In genomic region chr2:5613651-5614307, GRCm38 (mm10) we compare ENCODE assay signal across 8 mouse cellular contexts.
DNase-seq lines count a peak whose midpoint lies in the region; ATAC-seq and TF ChIP-seq lines count a peak whose summit lies in the region.

No protein-coding gene starts in this region.

- no peak for TF ChIP-seq POLR2A in brain, embryonic 14.5 days (IDR thresholded peaks at IDR 0.05; ENCODE audit: borderline replicate concordance, extremely low read depth, insufficient read depth, insufficient read length, poor library complexity, severe bottlenecking)

- no peak for TF ChIP-seq CTCF in brain, embryonic 14.5 days (IDR thresholded peaks at IDR 0.05; ENCODE audit: borderline replicate concordance, extremely low read depth, insufficient read depth, insufficient read length)

- H3K36me3 ChIP-seq in heart, embryonic 13.5 days: no peaks in the 10 kb centered on the region
- H3K36me3 ChIP-seq in midbrain, embryonic 16.5 days (ENCODE audit: control insufficient read depth, insufficient read depth, low read length): no peaks in the 10 kb centered on the region

- WGBS in heart, embryonic 13.5 days: 48% methylated on average over 12 of the region's 12 CpGs
- WGBS in midbrain, embryonic 16.5 days: 24% methylated on average over 12 of the region's 12 CpGs

- no peak overlapping the region for H3K4me3 ChIP-seq in heart, embryonic 13.5 days
- no peak overlapping the region for H3K4me3 ChIP-seq in midbrain, embryonic 16.5 days (ENCODE audit: low read depth, low read length)

- peaks cover 48% of the 10 kb centered on the region for H3K4me1 ChIP-seq in heart, embryonic 13.5 days
- H3K4me1 ChIP-seq in midbrain, embryonic 16.5 days (ENCODE audit: control insufficient read depth, insufficient read depth, low read length): peaks cover 14% of the 10 kb centered on the region

- DNase-seq in adrenal gland, postnatal 10 days: peak; percentile 10
- no peak for DNase-seq in adrenal gland, adult 8-10 months
- peak; percentile 67 for DNase-seq in brain, embryonic 14.5 days (ENCODE audit: low read depth)
- DNase-seq in kidney, postnatal 14 days: peak; percentile 47
- DNase-seq in thymus, postnatal 36 days: peak; percentile 52 to 67
- DNase-seq in cerebellum, postnatal 10 days: no peak

- peak overlapping the region; percentile 9 for H3K4me2 ChIP-seq in heart, embryonic 13.5 days
- H3K4me2 ChIP-seq in midbrain, embryonic 16.5 days (ENCODE audit: low read length): 0 out of 2 replicates have a peak overlapping the region, but pooled peaks have one; percentile 3

- peak; percentile 54 for ATAC-seq in heart, embryonic 13.5 days (ENCODE audit: extremely low read depth, insufficient number of reproducible peaks, low FRiP score, low TSS enrichment)
- ATAC-seq in midbrain, embryonic 16.5 days: peak; percentile 52; the same call in 1 of the 2 replicates

- no peaks in the 10 kb centered on the region for H3K27me3 ChIP-seq in heart, embryonic 13.5 days (replicated peaks)
- H3K27me3 ChIP-seq in midbrain, embryonic 16.5 days (ENCODE audit: control insufficient read depth, insufficient read depth, low read depth, low read length): no peaks in the 10 kb centered on the region

- H3K9me3 ChIP-seq in heart, embryonic 13.5 days: no peaks in the 10 kb centered on the region
- no peaks in the 10 kb centered on the region for H3K9me3 ChIP-seq in midbrain, embryonic 16.5 days (replicated peaks; ENCODE audit: control insufficient read depth, low read length, poor library complexity, severe bottlenecking)

- no peak overlapping the region for H3K9ac ChIP-seq in heart, embryonic 13.5 days
- H3K9ac ChIP-seq in midbrain, embryonic 16.5 days (ENCODE audit: low read depth, low read length): 0 out of 2 replicates have a peak overlapping the region, but pooled peaks have one; percentile 25

- peak overlapping the region; percentile 83 for H3K27ac ChIP-seq in heart, embryonic 13.5 days (replicated peaks)
- no peak overlapping the region for H3K27ac ChIP-seq in midbrain, embryonic 16.5 days (ENCODE audit: low read length)

Comparison
In these comparisons a context has a peak if more than half of its experiments do, and no peak if none do; other contexts are left out.
1. DNase-seq: peak in adrenal gland, postnatal 10 days (single experiment), brain, embryonic 14.5 days (single experiment), kidney, postnatal 14 days (single experiment) and thymus, postnatal 36 days (2 of 2); none in adrenal gland, adult 8-10 months (single experiment) and cerebellum, postnatal 10 days (0 of 2).